Mouse (Mus musculus) MEL-GATA-1-ER (cell line): Measurements from ENCODE around the gene Lgmn.

Source experiments
- DNase-seq: peaks from one replicate; pipeline ENCODE4 v3.0.0-alpha.2; 2012; ENCODE audit warnings: low read depth; ENCODE audit errors: extremely low read depth

Gene Lgmn

GRCm38 (mm10) chr12:102391109-102391508 is 48.5 kb downstream of the Lgmn start:
- DNase-seq, result no peak

- DNase-seq, result no peak
These were observed 49.6 kb downstream of the Lgmn start for GRCm38 (mm10) chr12:102390042-102390441.

GRCm38 (mm10) chr12:102387219-102387917 is 52.2 kb downstream of the Lgmn start:
- peak; percentile 40 for DNase-seq

- no peak for DNase-seq
These were observed 54.8 kb downstream of the Lgmn start for GRCm38 (mm10) chr12:102384819-102385218.

- DNase-seq, result no peak
These were observed 56.3 kb downstream of the Lgmn start for GRCm38 (mm10) chr12:102383288-102383687.

- DNase-seq, result no peak
These were observed 57.4 kb downstream of the Lgmn start for GRCm38 (mm10) chr12:102382180-102382579.

GRCm38 (mm10) chr12:102372322-102372721 is 67.3 kb downstream of the Lgmn start:
- DNase-seq, result no peak

GRCm38 (mm10) chr12:102370931-102371500 is 68.6 kb downstream of the Lgmn start:
- DNase-seq, result no peak

- no peak for DNase-seq
These were observed 70.0 kb downstream of the Lgmn start for GRCm38 (mm10) chr12:102369488-102370235.

- no peak for DNase-seq
These were observed 71.1 kb downstream of the Lgmn start for GRCm38 (mm10) chr12:102368556-102368955.

GRCm38 (mm10) chr12:102368066-102368465 is 71.5 kb downstream of the Lgmn start:
- DNase-seq, result no peak

GRCm38 (mm10) chr12:102367075-102367474 is 72.5 kb downstream of the Lgmn start:
- DNase-seq, result no peak

GRCm38 (mm10) chr12:102366126-102366816 is 73.3 kb downstream of the Lgmn start:
- DNase-seq, result no peak

- no peak for DNase-seq
These were observed 74.6 kb downstream of the Lgmn start for GRCm38 (mm10) chr12:102365016-102365415.

- no peak for DNase-seq
These were observed 78.1 kb downstream of the Lgmn start for GRCm38 (mm10) chr12:102361189-102362161.

- no peak for DNase-seq
These were observed 80.2 kb downstream of the Lgmn start for GRCm38 (mm10) chr12:102359390-102359789.

- no peak for DNase-seq
These were observed 82.8 kb downstream of the Lgmn start for GRCm38 (mm10) chr12:102356781-102357180.

- DNase-seq, result no peak
These were observed 83.8 kb downstream of the Lgmn start for GRCm38 (mm10) chr12:102355784-102356183.

- DNase-seq, result peak; percentile 97
These were observed 85.3 kb downstream of the Lgmn start for GRCm38 (mm10) chr12:102354126-102354984.

- no peak for DNase-seq
These were observed 88.6 kb downstream of the Lgmn start for GRCm38 (mm10) chr12:102350997-102351396.
